Mouse (Mus musculus): ENCODE results near the gene Nedd4.

- no peak for TF ChIP-seq CTCF (IDR thresholded peaks at IDR 0.05; ENCODE audit: borderline replicate concordance, extremely low read depth, insufficient read depth, insufficient read length)
- no peak for TF ChIP-seq POLR2A (IDR thresholded peaks at IDR 0.05; ENCODE audit: borderline replicate concordance, extremely low read depth, insufficient read depth, insufficient read length, poor library complexity, severe bottlenecking)
Observed at GRCm38 (mm10) chr9:72677659-72678058, 15.5 kb downstream of the Nedd4 start.

Data from brain, embryonic 14.5 days (tissue).